Mouse (Mus musculus) left cerebral cortex, postnatal 36 days (tissue): Measurements from ENCODE around the gene Inf2. TPM values are rescaled to one million over a fixed set of nuclear protein-coding genes. Genes with fewer than 3 reads are reported as not detected.

Experiments
- DNase-seq, 2 experiments: peaks; one replicate each; pipeline ENCODE4 v3.0.0; 2021 to 2022; ENCODE audit warnings: low spot score in 2 of 2, mixed read lengths in 1 of 2
- intact Hi-C: fragments of 180-260 bp; cut with DNase I; formaldehyde crosslinking; loops from one replicate; pipeline ENCODE4 v1.15.1; 2025
- total RNA-seq, 2 experiments: library from RNA; stranded (reverse); gene quantifications; 2 replicates each; pipeline ENCODE4 v1.2.3; 2021

Gene Inf2
- total RNA-seq, 2 experiments from 2014 or later, result 128 to 143 TPM

DNA sequence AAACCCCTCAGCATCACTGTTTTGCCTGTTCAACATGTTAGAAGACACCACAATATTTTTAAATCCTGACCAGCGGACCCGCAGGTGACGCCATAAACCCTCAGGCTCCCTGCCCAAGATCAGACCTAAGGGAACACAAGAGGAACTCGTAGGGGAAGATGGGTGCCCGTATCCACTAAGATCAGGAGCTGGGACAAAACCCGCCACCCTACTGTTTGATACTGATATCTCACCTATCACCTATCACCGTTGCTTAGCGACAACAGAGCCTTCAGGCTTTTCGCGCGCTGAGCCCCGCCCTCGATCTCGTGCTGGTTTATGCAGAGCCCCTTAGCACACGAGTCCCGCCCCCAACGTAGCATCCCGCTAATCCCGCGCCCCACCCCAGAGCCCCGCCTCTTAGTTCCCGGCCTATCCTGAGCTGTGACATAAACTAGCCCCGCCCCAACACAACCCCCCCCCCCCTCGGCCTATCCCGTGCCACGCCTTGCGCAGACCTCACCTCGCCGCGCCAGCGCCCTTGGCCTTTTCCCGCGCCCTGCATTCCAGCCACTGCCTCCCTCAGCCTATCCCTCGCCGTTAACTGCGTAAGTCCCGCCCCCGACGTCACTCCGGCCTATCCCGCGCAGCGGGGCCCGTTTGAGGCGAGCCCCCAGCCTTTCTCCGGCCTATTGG lies 55.7 kb downstream of the Inf2 start, which contains the start of gene Siva1:
Gene Siva1, plus strand, starts transcription at position 500 of the 675 bp plus-strand sequence.
- peak; percentile 97 to 99 for DNase-seq
- intact Hi-C loops, result no loop called here

DNA sequence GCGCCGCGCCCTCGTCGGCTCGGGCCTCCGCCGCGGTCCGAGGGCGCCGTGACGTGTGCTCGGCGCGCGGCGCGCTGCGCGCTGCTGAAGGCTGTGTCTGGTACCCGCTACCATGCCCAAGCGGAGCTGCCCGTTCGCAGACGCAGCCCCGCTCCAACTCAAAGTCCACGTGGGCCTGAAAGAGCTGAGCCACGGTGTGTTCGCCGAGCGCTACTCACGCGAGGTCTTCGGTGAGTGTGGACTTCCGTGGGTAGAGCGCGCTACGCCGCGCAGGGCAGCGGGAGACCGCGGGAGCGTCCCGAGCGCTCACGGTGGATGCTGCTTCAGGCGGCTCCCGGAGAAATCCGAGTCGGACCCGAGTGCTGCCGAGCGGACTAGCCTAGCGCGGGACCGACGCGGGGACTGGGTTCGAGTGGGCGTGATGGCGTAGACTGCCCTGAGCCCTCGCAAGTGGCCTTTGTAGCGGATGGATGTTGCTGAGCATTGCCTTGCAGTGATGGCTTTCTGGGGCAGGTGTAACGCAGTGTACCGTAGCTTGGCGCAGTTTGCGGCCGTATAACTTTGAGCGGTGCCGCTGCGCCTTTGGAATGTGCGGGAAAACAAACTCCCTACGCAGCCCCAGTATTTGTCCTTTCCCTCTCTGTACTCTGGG lies 56.4 kb downstream of the Inf2 start:
- intact Hi-C loops, result no loop called here
- DNase-seq, result peak in 1 of 2 experiments; percentile 69

DNA sequence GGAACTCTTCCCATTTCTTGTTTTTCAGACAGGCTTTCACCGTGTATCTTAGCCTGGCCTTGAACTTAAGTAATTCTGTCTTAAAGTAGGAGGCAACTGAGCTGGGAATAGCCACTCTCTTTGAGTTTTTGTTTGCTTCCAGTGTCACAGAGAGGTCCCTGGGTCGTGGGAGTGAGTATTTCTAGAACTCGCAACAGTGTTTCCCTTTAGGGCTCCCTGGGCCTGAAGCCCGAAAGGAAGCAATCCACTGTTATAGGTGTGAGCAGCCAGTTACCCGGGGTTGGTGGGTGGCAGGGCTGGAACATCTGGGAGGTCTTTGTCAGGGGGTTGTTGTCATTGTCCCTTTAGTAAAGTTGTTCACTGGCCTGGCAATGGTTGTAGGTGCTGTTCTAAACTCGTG lies 57.6 kb downstream of the Inf2 start:
- no peak for DNase-seq
- intact Hi-C loops, result no loop called here

DNA sequence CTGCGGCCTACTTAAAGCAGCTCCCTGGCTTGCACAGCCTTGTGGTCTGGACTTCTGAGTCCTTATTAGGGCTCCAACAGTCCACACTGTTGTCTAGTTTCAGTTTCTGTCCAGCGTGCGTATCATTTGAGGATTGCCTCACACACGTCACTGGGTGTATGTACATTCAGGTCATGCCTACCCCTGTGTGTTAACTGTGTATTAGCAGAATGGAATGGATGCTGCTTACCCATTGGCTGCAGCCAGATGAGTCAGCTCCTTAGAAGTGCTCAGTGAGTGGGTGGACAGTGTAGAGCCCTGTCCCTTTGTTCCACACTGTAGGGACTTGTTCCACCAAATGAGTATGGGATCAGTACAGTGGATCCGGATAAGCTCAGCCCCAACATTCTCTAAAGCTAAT lies 59.5 kb downstream of the Inf2 start:
- DNase-seq, result no peak
- intact Hi-C loops, result no loop called here

DNA sequence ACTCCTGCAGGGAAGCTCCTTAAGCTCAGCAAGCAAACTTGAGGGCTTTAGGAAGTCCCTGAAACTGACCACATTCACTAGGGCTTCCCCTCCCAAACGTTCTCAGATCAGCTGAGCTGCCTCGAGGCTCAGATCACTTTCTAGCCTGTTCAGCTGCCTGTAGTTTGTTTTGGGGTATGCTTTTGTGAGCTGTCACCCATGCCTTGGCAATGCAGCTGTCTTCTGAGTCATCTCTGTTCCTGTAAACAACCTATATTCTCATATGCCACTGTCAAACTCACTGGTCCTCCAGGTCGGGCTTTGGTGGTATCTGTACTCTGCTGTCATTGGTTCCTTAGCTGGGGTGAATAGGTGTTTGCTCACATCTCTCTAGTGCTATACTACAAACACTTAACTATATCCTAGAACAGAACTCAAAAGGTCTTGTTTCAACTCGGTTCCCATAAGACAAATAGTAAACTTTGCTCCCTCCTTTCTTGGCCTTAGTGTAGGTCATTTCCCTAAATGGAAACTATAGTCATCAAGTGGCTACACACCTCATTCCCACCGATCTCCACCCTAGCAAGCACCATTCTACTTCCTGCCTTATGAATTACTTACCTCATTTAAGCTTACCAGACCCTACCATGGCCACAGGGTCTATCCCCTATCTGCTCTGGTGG lies 63.3 kb downstream of the Inf2 start:
- DNase-seq, result no peak

DNA sequence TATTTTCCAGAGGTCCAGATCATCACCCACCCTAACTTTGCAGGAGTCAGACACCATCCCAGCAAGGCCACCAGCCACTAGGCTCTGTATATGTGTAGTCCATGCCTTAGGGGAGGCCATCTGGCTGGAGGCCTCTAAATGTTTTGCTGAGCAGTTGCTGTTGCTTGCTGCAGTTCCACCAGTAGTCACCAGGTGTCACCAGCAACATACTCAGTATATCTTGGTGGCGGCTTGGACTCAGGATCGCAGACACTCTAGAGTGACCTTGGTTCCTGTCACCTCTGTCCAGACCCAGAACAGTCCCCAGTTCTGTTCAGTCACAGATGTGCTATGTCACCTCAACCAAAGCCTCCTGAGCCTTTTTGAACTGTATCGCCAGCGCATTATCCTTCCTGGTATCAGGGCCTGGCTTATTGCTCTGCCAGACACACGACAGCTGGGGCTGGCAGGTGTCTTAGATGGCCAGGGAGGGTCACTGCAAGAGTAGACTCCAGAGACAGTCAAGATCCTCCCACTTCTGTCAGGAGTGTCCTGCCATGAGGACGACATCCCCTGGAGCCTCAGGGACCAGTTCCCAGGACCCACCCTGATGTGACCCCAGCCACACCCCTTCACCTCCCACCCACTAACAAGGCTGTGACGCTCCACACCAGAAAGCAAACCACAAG lies 64.7 kb downstream of the Inf2 start:
- intact Hi-C loops, result loop anchor here (1.0 kb wide), 2 partner anchors 22 to 54 kb away; no protein-coding TSS in a partner anchor

More for the DNA sequence above, 63.3 kb downstream of the Inf2 start:
- intact Hi-C loops, result no loop called here

DNA sequence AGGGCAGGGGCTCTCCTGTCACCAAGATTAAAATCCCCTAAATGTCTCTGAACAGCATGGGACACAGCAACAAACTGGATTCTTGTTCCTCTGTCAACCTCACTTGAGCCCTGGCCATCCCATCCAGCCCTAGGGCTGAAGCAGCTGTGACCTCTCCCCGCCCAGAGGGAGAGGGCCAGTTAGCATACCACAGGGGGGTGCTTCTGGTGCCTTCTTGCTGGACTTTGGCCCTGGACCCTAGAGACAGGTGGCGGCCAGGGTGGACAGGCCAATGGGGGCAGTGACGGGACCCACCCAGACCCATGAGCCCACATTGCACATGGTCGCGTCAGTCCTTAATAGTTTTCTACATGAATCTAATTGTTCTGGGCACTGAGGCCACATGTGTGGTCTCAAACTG lies 65.5 kb downstream of the Inf2 start:
- intact Hi-C loops, result no loop called here
- no peak for DNase-seq

More for the DNA sequence above, 64.7 kb downstream of the Inf2 start:
- peak; percentile 75 to 80 for DNase-seq

DNA sequence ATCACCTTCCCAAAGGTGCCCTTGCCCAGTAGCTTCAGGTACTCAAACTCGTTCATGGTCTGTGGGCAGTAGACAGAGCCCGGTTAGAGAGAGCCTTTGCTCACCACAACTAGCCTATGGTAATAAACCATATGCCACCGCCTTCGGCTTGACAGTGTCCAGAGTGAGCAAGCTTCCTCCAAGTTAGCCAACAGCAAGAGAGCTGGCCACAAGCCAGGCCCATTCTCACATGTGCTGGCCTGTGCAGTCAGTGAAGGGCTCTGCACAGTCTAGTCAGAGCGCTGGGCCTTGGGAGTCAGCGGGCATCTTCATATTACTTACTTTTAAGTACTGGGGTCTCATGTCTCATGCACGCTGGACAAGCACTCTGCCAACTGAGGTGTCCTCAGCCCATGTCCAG lies 70.0 kb downstream of the Inf2 start:
- intact Hi-C loops, result no loop called here
- no peak for DNase-seq

DNA sequence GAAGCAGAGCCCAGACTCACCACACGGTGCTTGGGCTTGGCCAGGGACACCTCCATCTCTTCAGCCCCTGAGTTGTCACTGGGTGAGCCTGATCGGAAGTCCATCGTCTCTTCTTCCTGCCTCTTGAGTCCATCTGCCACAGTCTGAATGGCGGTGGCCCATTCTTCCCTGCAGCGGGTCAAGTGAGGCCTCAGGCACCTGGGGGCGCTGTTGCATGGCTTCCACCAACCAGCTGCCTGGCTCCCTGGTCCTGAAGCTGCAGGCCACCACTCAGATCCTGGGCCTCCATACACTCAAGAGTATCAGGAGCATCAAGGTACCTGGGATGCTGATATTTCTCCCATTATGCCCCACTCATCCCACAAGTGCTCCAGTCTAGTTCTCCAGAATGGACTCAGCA lies 70.5 kb downstream of the Inf2 start:
- DNase-seq, result peak; percentile 52
- intact Hi-C loops, result no loop called here

DNA sequence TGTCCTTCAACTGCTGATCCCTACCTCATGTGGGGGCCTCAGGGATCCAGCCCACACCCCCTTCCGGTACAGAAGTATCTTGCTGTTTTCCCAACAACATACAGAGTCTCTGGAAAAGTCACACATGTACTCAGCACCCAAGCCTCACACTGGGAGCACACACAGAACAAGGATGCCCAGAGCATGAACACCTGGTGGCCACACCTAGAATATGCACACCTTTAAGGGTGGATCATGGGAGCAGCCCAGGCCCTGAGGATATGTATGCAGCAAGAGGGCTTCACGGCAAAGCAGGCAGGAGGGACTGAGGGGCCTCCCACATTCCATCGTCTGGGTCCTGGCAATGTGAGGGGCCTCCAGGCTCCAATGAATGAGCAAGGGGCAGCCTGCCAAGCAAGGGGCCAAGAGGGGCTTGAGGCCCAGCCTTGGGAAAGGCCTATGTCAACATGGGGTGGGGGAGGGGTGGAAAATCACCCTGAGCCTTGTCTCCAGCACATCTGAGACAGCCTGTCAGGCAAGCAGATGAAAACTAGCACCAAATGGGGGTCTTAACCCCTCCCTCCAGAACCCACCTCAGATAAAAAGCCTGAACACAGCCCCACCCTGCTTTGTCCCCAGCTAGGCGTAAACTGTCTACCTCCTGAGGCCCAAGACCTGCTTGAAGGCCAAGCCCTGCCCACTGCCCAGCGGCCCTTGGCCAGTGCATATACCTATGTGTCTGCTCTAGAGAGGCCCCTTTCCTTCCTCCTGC lies 72.2 kb downstream of the Inf2 start:
- no peak for DNase-seq
- intact Hi-C loops, result no loop called here

DNA sequence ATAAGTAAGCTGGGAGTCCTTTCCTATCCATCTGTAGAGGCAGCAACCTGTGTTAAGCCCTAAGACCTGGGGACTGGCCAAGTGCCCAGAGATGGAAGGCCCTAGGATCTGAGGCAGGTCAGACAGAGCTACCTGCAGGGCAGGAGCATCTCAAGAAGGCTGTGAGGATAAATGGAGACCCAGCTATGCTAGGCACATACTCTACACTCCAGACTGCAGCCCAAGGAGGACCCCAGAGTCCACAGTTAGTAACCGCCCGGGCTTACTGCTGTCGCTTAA lies 72.7 kb downstream of the Inf2 start:
- intact Hi-C loops, result no loop called here
- DNase-seq, result no peak

DNA sequence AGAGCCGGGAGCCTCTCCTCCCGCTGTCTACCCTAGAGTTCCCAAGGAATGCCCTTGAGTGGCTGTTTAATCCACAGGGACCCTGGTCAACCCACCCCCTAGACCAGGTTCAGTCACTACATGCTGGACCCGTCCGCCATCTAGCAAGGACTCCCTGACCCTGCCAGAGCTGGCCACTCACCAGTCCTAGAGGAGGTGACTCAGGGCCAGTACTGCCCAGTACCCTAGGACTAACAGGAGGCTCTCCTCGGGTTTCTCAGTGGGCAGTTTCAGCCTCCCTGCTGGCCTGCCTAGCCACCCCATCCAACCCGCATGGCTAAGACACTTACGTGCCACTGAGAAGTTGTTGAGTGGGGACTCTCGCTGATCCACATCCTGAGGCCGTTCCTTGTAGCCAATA lies 73.3 kb downstream of the Inf2 start:
- DNase-seq, result no peak
- intact Hi-C loops, result no loop called here

DNA sequence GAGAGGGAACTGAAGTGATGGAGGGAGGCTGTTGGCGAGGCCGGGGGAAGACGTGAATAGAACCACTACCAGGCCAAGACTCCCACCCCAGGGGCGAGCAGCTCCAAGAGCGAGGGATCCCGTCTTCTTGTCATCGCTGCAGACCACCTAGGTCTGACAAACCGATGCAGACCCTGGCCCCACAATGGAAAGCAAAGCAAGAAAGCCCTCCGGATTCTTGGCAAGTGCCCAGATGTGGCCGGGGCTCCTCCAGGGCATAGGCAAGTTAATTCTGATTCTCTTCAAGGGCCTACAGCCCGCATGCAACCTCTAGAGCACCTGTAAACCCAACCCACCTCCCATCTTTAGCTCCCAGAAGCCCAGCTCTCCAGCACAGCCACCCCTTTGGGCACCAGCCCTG lies 74.7 kb downstream of the Inf2 start:
- DNase-seq, result no peak
- intact Hi-C loops, result no loop called here

DNA sequence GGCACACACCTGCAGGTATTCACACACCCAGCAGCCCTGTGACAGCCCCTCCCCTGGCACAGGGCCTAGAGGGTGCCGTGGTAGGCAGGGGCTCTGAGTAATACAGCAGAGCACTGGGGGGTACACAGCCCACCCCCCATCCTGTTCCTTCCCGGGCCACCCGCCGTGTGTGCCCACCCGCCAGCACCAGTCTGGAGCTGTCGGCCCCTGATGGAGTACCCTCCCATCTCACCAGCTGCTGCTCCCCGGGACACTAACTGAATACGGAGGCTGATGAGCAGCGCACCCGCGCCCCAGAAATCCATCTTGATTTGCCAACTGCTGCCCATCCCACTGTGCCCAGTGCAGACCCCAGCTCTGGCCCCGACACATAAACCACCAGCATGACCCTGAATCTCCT lies 75.1 kb downstream of the Inf2 start:
- DNase-seq, result no peak
- intact Hi-C loops, result no loop called here

DNA sequence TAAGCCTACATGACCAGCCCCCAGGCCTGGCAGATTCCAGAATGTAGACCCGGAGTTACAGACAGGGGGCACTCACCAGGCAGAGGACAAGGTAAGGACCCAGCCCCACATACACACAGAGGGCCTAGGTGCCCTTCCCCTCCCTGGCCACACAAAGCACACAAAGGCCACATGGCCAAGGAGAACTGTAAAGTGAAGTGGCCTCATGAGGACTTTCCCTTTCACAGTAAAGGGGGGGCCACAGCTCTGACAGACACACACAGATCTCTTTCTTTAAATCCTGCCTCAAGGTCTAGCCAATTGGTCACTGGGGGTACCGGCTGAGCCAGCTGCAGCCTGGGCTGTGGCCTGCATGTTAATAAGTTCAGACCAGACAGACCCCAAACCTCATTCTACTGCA lies 75.5 kb downstream of the Inf2 start:
- intact Hi-C loops, result no loop called here
- no peak for DNase-seq

DNA sequence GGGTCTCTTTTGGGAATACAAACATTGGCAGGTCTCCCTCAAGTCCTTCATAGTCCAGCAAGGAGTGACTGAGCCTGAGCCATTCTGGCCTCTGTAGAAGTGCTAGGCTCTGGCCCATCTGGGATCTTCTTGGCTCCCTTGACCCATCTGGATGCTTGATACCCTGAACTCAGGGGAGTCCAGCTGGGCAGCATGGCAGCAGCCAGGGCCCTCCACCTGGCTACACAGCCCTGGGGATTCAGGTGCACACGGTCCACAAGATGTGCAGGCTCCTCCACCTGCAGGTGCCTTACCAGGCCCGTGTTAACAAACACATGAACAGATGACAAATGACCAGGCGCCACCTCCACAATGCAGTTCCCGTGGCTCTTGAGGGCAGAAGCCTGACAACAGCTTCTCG lies 76.1 kb downstream of the Inf2 start:
- no peak for DNase-seq
- intact Hi-C loops, result no loop called here
